Mouse (Mus musculus) small intestine, adult 2 months (tissue): ENCODE measurements at regions not wholly inside any gene's neighbourhood (a gene's known extent, or its start where the extent isn't known, plus 50 kb on each side); places are given as distances from the start of the nearest gene placed in this dataset.

Source experiments
- CTCF ChIP-seq: fragments of 200-500 bp; IDR thresholded peaks from 2 replicates; pipeline ENCODE4 v1.5.1; 2012; ENCODE audit warnings: low read depth, mild to moderate bottlenecking, control low read depth, inconsistent platforms, low read length, moderate library complexity, mixed read lengths; ENCODE audit not compliant: insufficient replicate concordance, insufficient read length; ENCODE audit errors: extremely low read depth
- POLR2A ChIP-seq: fragments of 200-500 bp; IDR thresholded peaks from 2 replicates; pipeline ENCODE4 v1.6.1; 2012; ENCODE audit warnings: low read depth, mild to moderate bottlenecking, control low read depth, inconsistent platforms, low read length, moderate library complexity

DNA sequence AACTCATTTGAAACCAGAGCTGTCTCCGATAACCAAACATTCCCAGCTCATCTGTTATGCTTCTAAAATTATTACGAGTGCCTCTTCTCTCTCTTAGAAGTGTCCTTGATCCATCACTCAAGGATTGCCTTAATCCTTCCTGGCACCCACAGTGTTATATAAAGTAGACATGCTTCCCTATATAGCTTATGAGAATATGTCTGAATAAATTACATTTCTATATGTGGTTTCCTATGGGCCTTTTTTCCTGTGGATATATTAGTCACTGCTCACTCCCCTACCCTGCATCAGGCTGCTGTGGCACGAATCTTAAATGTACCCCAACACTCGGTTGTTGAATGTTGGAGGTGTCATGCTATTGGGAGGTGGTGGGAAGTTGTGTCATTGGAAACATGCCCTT, 100.3 kb downstream of the Eif4e start:
- no peak for TF ChIP-seq POLR2A
- TF ChIP-seq CTCF: no peak
